Comparison of ENCODE assay signal across 18 mouse cellular contexts in genomic region chr8:61373303-61373702, GRCm38 (mm10).
"Had no signal": no experiment of that assay in that cellular context is flagged by ENCODE, and none has a peak within 500 bp of the region (broad histone marks: within the 10 kb centered on the region; RNA-seq: fewer than 3 reads in every experiment).

No protein-coding gene starts in this region.

- H3K27ac ChIP-seq: intestine, embryonic 15.5 days; left cerebral cortex, adult 2 months; liver, embryonic 13.5 days; macrophage; midbrain, embryonic 12.5 days; midbrain, embryonic 15.5 days; neural tube, embryonic 12.5 days; neural tube, embryonic 15.5 days; stomach, embryonic 15.5 days had no signal

- H3K4me2 ChIP-seq: intestine, embryonic 15.5 days; liver, embryonic 13.5 days; midbrain, embryonic 12.5 days; midbrain, embryonic 15.5 days; neural tube, embryonic 12.5 days; neural tube, embryonic 15.5 days; stomach, embryonic 15.5 days had no signal

- H3K4me3 ChIP-seq: intestine, embryonic 15.5 days; left cerebral cortex, adult 2 months; liver, embryonic 13.5 days; midbrain, embryonic 12.5 days; midbrain, embryonic 15.5 days; neural tube, embryonic 12.5 days; neural tube, embryonic 15.5 days; stomach, embryonic 15.5 days had no signal

- H3K4me1 ChIP-seq: liver, embryonic 13.5 days; neural tube, embryonic 15.5 days; stomach, embryonic 15.5 days had no signal

- H3K27me3 ChIP-seq: intestine, embryonic 15.5 days; liver, embryonic 13.5 days; midbrain, embryonic 12.5 days; midbrain, embryonic 15.5 days; neural tube, embryonic 12.5 days; neural tube, embryonic 15.5 days; stomach, embryonic 15.5 days had no signal

- H3K9me3 ChIP-seq: intestine, embryonic 15.5 days; liver, embryonic 13.5 days; midbrain, embryonic 12.5 days; midbrain, embryonic 15.5 days; neural tube, embryonic 12.5 days; neural tube, embryonic 15.5 days; stomach, embryonic 15.5 days had no signal

- H3K36me3 ChIP-seq: liver, embryonic 13.5 days; midbrain, embryonic 15.5 days had no signal

- ATAC-seq: intestine, embryonic 15.5 days had no signal

- H3K9ac ChIP-seq: intestine, embryonic 15.5 days; liver, embryonic 13.5 days; midbrain, embryonic 12.5 days; midbrain, embryonic 15.5 days; neural tube, embryonic 12.5 days; neural tube, embryonic 15.5 days; stomach, embryonic 15.5 days had no signal

- DNase-seq: kidney, adult 11 months; kidney, adult 9 months; kidney, postnatal 14 days; kidney, postnatal 4 days; layer of hippocampus, postnatal 36 days; liver, embryonic 13.5 days; lung, adult 2 months; right cerebral cortex, postnatal 25 days; spleen, adult 18-20 months; thymus, postnatal 25 days had no signal
